Comparison of ENCODE assay signal across 19 mouse cellular contexts in genomic region chr16:29694420-29694959, GRCm38 (mm10).
DNase-seq lines count a peak whose midpoint lies in the region; ATAC-seq lines count a peak whose summit lies in the region.
"Had no signal": no experiment of that assay in that cellular context is flagged by ENCODE, and none has a peak within 500 bp of the region (broad histone marks: within the 10 kb centered on the region; RNA-seq: fewer than 3 reads in every experiment).

No protein-coding gene starts in this region.

- H3K36me3 ChIP-seq in kidney, embryonic 16.5 days (ENCODE audit: insufficient read depth, low read length) = no peaks in the 10 kb centered on the region
- no peaks in the 10 kb centered on the region for H3K36me3 ChIP-seq in forebrain, embryonic 14.5 days (ENCODE audit: control insufficient read depth, insufficient read depth, low read length)
- H3K36me3 ChIP-seq in hindbrain, embryonic 10.5 days = no peaks in the 10 kb centered on the region
- no peaks in the 10 kb centered on the region for H3K36me3 ChIP-seq in midbrain, embryonic 16.5 days (ENCODE audit: control insufficient read depth, insufficient read depth, low read length)
- H3K36me3 ChIP-seq: G1E; lung, embryonic 15.5 days had no signal

- H3K9me3 ChIP-seq in kidney, embryonic 16.5 days (ENCODE audit: low read length) = peaks cover 8% of the 10 kb centered on the region; the same call in 1 of the 2 replicates
- no peaks in the 10 kb centered on the region for H3K9me3 ChIP-seq in forebrain, embryonic 14.5 days (replicated peaks; ENCODE audit: control insufficient read depth, low read length)
- peaks cover 19% of the 10 kb centered on the region for H3K9me3 ChIP-seq in hindbrain, embryonic 10.5 days
- H3K9me3 ChIP-seq in midbrain, embryonic 16.5 days (replicated peaks; ENCODE audit: control insufficient read depth, low read length, poor library complexity, severe bottlenecking) = 0 out of 2 replicates have a peak, but pooled peaks cover 2% of the 10 kb centered on the region
- H3K9me3 ChIP-seq: lung, embryonic 15.5 days had no signal

- no peak overlapping the region for H3K4me3 ChIP-seq in kidney, embryonic 16.5 days (ENCODE audit: low read length)
- no peak overlapping the region for H3K4me3 ChIP-seq in forebrain, embryonic 14.5 days (ENCODE audit: low read depth, low read length)
- H3K4me3 ChIP-seq in hindbrain, embryonic 10.5 days = no peak overlapping the region
- no peak overlapping the region for H3K4me3 ChIP-seq in midbrain, embryonic 16.5 days (ENCODE audit: low read depth, low read length)
- H3K4me3 ChIP-seq: erythroblast, embryonic 14.5 days; heart, adult 2 months; lung, embryonic 15.5 days had no signal

- H3K4me2 ChIP-seq in kidney, embryonic 16.5 days (replicated peaks; ENCODE audit: low read depth, low read length) = no peak overlapping the region
- no peak overlapping the region for H3K4me2 ChIP-seq in forebrain, embryonic 14.5 days (ENCODE audit: low read length)
- no peak overlapping the region for H3K4me2 ChIP-seq in midbrain, embryonic 16.5 days (ENCODE audit: low read length)
- H3K4me2 ChIP-seq: lung, embryonic 15.5 days had no signal

- DNase-seq in kidney, adult 8-10 months = no peak
- DNase-seq in forebrain, embryonic 14.5 days (ENCODE audit: low spot score) = no peak
- DNase-seq in hindbrain, embryonic 10.5 days (ENCODE audit: low spot score) = no peak
- DNase-seq in thymus, postnatal 0 days (ENCODE audit: low spot score) = no peak
- DNase-seq in ovary, postnatal 36 days (ENCODE audit: low spot score) = no peak
- no peak for DNase-seq in adrenal gland, adult 2 months
- DNase-seq: adrenal gland, adult 8-10 months; cerebellum, adult 2 months; heart, adult 2 months; kidney, postnatal 14 days; layer of hippocampus, adult 9-11 months; liver; thymus, postnatal 25 days had no signal

- no peaks in the 10 kb centered on the region; the same call in 1 of the 2 replicates for H3K4me1 ChIP-seq in kidney, embryonic 16.5 days (ENCODE audit: insufficient read depth, low read length)
- H3K4me1 ChIP-seq in forebrain, embryonic 14.5 days (ENCODE audit: control insufficient read depth, insufficient read depth, low read length) = peaks cover 7% of the 10 kb centered on the region; the same call in 1 of the 2 replicates
- peaks cover 13% of the 10 kb centered on the region for H3K4me1 ChIP-seq in hindbrain, embryonic 10.5 days (replicated peaks)
- peaks cover 10% of the 10 kb centered on the region for H3K4me1 ChIP-seq in midbrain, embryonic 16.5 days (ENCODE audit: control insufficient read depth, insufficient read depth, low read length)

- no peaks in the 10 kb centered on the region; the same call in 1 of the 2 replicates for H3K27me3 ChIP-seq in kidney, embryonic 16.5 days (ENCODE audit: insufficient read depth, low read length)
- no peaks in the 10 kb centered on the region for H3K27me3 ChIP-seq in forebrain, embryonic 14.5 days (replicated peaks; ENCODE audit: control insufficient read depth, insufficient read depth, low read length)
- peaks cover 55% of the 10 kb centered on the region for H3K27me3 ChIP-seq in hindbrain, embryonic 10.5 days (ENCODE audit: insufficient read depth, poor library complexity, severe bottlenecking)
- no peaks in the 10 kb centered on the region for H3K27me3 ChIP-seq in midbrain, embryonic 16.5 days (ENCODE audit: control insufficient read depth, insufficient read depth, low read depth, low read length)
- H3K27me3 ChIP-seq: lung, embryonic 15.5 days had no signal

- WGBS in kidney, embryonic 16.5 days = 57% methylated on average over 9 of the region's 9 CpGs
- WGBS in forebrain, embryonic 14.5 days = 85% methylated on average over 9 of the region's 9 CpGs
- WGBS in hindbrain, embryonic 10.5 days = 82% methylated on average over 9 of the region's 9 CpGs
- WGBS in midbrain, embryonic 16.5 days = 70% methylated on average over 9 of the region's 9 CpGs

- no peak overlapping the region for H3K27ac ChIP-seq in kidney, embryonic 16.5 days (ENCODE audit: low read length)
- no peak overlapping the region for H3K27ac ChIP-seq in forebrain, embryonic 14.5 days (ENCODE audit: low read depth, low read length)
- H3K27ac ChIP-seq in hindbrain, embryonic 10.5 days = peak overlapping the region; percentile 41; the same call in 1 of the 2 replicates
- H3K27ac ChIP-seq in midbrain, embryonic 16.5 days (ENCODE audit: low read length) = no peak overlapping the region
- H3K27ac ChIP-seq: heart, adult 2 months; lung, embryonic 15.5 days had no signal

- H3K9ac ChIP-seq in kidney, embryonic 16.5 days (replicated peaks; ENCODE audit: low read length) = no peak overlapping the region
- H3K9ac ChIP-seq in forebrain, embryonic 14.5 days (ENCODE audit: low read length) = no peak overlapping the region
- no peak overlapping the region for H3K9ac ChIP-seq in midbrain, embryonic 16.5 days (ENCODE audit: low read depth, low read length)
- H3K9ac ChIP-seq: lung, embryonic 15.5 days had no signal

- ATAC-seq in kidney, embryonic 16.5 days (ENCODE audit: low FRiP score, low TSS enrichment) = peak; percentile 35; the same call in 1 of the 2 replicates
- peak; percentile 42; the same call in 1 of the 2 replicates for ATAC-seq in forebrain, embryonic 14.5 days
- peak; percentile 25; the same call in 1 of the 2 replicates for ATAC-seq in midbrain, embryonic 16.5 days
- ATAC-seq: intestine, embryonic 16.5 days had no signal
